Mouse (Mus musculus): ENCODE results near the gene Alpk1. TPM values are rescaled to one million over a fixed set of nuclear protein-coding genes. Genes with fewer than 3 reads are reported as not detected.

Gene Alpk1
- polyA plus RNA-seq, 1 experiment from 2014 or later, result 0.92 TPM

DNA sequence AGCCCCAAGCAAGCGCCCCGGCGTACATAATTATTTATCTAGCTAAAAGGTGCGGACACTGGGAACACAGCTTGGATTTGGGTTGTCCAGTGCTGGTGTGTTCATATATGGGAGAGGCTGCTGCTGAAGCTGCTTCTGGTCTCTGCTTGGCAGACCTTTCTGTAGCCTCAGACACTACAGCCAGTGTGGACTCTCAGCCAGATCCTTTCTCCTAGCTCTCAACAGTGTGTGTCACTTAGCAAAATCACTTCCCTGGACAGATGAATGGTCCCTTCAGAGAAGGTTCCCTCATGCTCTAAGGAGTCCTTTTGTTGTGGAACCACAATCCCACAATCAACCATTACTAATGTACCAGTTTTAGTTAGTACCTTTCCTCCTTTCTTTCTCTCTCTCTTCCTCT is 21.5 kb downstream of the Alpk1 start:
- WGBS, result 67% methylated on average over 4 of the region's 4 CpGs
- Histone ChIP-seq H3K27ac (ENCODE audit: low read length) (no peak overlapping the region), H3K4me2 (ENCODE audit: low read depth, low read length) (no peak overlapping the region), H3K36me3 (ENCODE audit: control insufficient read depth, insufficient read depth) (no peaks in the 10 kb centered on the region), H3K27me3 (ENCODE audit: control insufficient read depth, insufficient read depth, low read length) (peaks cover 7% of the 10 kb centered on the region; the same call in 1 of the 2 replicates), H3K9me3 (replicated peaks; ENCODE audit: control insufficient read depth, low read length) (no peaks in the 10 kb centered on the region), H3K4me1 (ENCODE audit: control insufficient read depth, insufficient read depth, low read length) (no peaks in the 10 kb centered on the region), H3K4me3 (ENCODE audit: low read length) (no peak overlapping the region), H3K9ac (ENCODE audit: low read length) (no peak overlapping the region)
- no peak for ATAC-seq (replicated peaks; ENCODE audit: extremely low read depth, insufficient read depth, low FRiP score)

DNA sequence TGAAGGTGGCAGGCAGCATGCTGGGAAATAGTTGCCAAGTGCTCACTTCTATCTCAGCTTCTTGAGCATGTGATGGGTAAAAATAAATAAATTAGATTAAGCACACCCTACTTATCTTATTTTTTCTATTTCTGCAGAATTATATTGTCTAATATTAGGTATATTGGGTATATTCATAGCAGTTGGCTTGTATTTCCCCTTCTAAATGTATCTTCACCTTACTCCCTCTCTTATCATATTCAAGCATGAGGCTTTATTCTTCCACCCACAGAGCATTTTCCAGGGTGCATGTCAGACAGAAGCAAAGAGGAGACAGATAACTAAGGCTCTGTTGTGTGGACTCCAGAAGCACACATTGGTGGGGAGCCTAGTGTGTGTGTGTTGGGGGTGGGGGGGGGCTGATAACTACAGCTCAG is 22.4 kb downstream of the Alpk1 start:
- Histone ChIP-seq H3K4me2 (ENCODE audit: low read depth, low read length) (no peak overlapping the region), H3K9me3 (replicated peaks; ENCODE audit: control insufficient read depth, low read length) (no peaks in the 10 kb centered on the region), H3K27me3 (ENCODE audit: control insufficient read depth, insufficient read depth, low read length) (peaks cover 7% of the 10 kb centered on the region; the same call in 1 of the 2 replicates), H3K4me1 (ENCODE audit: control insufficient read depth, insufficient read depth, low read length) (no peaks in the 10 kb centered on the region), H3K27ac (ENCODE audit: low read length) (no peak overlapping the region), H3K36me3 (ENCODE audit: control insufficient read depth, insufficient read depth) (no peaks in the 10 kb centered on the region), H3K4me3 (ENCODE audit: low read length) (no peak overlapping the region), H3K9ac (ENCODE audit: low read length) (no peak overlapping the region)
- no peak for ATAC-seq (replicated peaks; ENCODE audit: extremely low read depth, insufficient read depth, low FRiP score)

DNA sequence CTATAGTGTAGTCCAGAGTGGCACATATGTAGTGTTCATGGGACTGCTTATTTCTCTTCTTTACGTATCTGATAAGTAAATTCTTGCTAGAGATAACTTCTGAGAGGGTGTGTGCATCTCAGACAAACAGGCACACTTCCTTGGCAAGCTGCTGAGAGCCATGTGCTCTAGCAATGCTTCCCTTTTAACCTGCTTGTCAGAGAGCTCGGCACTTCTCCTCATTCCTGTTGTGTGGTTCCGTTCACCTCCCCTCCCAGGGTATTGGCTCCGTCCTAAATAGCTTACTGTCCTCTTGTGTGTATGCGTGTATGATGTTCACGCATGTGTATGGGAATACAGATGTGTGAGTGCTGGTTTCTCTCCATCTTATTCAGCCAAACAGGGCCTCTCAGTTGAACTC is 23.9 kb downstream of the Alpk1 start:
- ATAC-seq (replicated peaks; ENCODE audit: extremely low read depth, insufficient read depth, low FRiP score), result no peak
- 75% methylated on average over 6 of the region's 6 CpGs for WGBS
- peaks cover 7% of the 10 kb centered on the region; the same call in 1 of the 2 replicates for H3K27me3 ChIP-seq (ENCODE audit: control insufficient read depth, insufficient read depth, low read length)

DNA sequence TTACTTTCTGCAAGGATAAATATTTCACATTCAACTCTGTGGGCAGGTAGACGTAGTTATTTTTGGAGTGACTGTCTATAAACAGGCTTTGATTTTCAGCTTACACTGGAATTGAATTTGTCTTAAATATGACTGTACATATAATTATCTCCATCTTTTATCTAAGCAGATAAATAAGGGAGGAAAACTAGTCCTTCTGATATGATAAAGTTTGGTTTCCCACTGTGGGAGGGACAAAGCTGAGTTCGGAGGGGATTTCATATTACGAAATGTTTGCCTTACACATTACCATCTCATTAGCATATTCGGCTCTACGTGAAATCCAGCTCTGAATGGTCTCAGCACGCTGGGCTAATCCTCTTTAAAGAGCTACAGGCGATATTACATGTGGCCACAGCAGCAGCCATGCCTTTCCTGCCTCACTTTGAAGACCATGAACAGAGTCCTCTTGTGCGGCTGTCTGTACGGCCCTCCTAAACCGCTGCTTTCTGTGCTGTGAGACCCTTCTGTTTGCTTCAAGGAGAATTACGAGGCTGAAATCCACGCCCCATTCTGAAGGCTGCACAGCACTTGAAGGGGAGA is 30.3 kb downstream of the Alpk1 start:
- Histone ChIP-seq H3K36me3 (ENCODE audit: control insufficient read depth, insufficient read depth) (no peaks in the 10 kb centered on the region), H3K27me3 (ENCODE audit: control insufficient read depth, insufficient read depth, low read length) (peaks cover 17% of the 10 kb centered on the region), H3K9ac (ENCODE audit: low read length) (no peak overlapping the region), H3K9me3 (replicated peaks; ENCODE audit: control insufficient read depth, low read length) (no peaks in the 10 kb centered on the region), H3K27ac (ENCODE audit: low read length) (no peak overlapping the region), H3K4me1 (ENCODE audit: control insufficient read depth, insufficient read depth, low read length) (no peaks in the 10 kb centered on the region), H3K4me2 (ENCODE audit: low read depth, low read length) (peak overlapping the region; percentile 22; the same call in 1 of the 2 replicates), H3K4me3 (ENCODE audit: low read length) (no peak overlapping the region)
- ATAC-seq (replicated peaks; ENCODE audit: extremely low read depth, insufficient read depth, low FRiP score), result no peak
- 21% methylated on average over 12 of the region's 12 CpGs for WGBS

More for the DNA sequence above, 23.9 kb downstream of the Alpk1 start:
- no peak overlapping the region for H3K9ac ChIP-seq (ENCODE audit: low read length)
- no peaks in the 10 kb centered on the region for H3K4me1 ChIP-seq (ENCODE audit: control insufficient read depth, insufficient read depth, low read length)
- H3K4me2 ChIP-seq (ENCODE audit: low read depth, low read length), result no peak overlapping the region
- no peaks in the 10 kb centered on the region for H3K9me3 ChIP-seq (replicated peaks; ENCODE audit: control insufficient read depth, low read length)
- no peak overlapping the region for H3K27ac ChIP-seq (ENCODE audit: low read length)
- no peaks in the 10 kb centered on the region for H3K36me3 ChIP-seq (ENCODE audit: control insufficient read depth, insufficient read depth)
- no peak overlapping the region for H3K4me3 ChIP-seq (ENCODE audit: low read length)

DNA sequence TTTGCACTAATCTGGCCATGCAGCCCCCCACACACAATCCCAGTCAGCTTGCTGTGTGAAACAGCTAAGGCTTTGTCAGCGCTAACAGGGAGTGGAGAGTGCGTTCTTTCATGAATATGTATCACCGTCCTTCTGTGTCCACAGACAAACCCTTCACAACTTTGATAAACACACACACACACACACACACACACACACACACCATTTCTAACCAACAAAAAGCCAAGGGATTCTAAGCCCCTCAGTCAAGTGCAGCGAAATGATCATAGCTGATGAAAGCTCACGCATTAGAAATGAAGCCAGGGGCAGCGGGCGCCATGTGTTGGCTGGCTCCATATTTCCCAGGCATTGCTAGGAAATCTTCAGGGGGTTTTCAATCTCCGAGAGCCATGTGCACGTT is 31.1 kb downstream of the Alpk1 start:
- H3K27ac ChIP-seq (ENCODE audit: low read length), result no peak overlapping the region
- no peak overlapping the region for H3K4me3 ChIP-seq (ENCODE audit: low read length)
- peaks cover 17% of the 10 kb centered on the region for H3K27me3 ChIP-seq (ENCODE audit: control insufficient read depth, insufficient read depth, low read length)
- WGBS, result 33% methylated on average over 9 of the region's 9 CpGs
- H3K9me3 ChIP-seq (replicated peaks; ENCODE audit: control insufficient read depth, low read length), result no peaks in the 10 kb centered on the region
- peak overlapping the region; percentile 41 for H3K4me2 ChIP-seq (ENCODE audit: low read depth, low read length)
- H3K4me1 ChIP-seq (ENCODE audit: control insufficient read depth, insufficient read depth, low read length), result no peaks in the 10 kb centered on the region
- ATAC-seq (replicated peaks; ENCODE audit: extremely low read depth, insufficient read depth, low FRiP score), result no peak
- H3K36me3 ChIP-seq (ENCODE audit: control insufficient read depth, insufficient read depth), result no peaks in the 10 kb centered on the region
- no peak overlapping the region for H3K9ac ChIP-seq (ENCODE audit: low read length)

DNA sequence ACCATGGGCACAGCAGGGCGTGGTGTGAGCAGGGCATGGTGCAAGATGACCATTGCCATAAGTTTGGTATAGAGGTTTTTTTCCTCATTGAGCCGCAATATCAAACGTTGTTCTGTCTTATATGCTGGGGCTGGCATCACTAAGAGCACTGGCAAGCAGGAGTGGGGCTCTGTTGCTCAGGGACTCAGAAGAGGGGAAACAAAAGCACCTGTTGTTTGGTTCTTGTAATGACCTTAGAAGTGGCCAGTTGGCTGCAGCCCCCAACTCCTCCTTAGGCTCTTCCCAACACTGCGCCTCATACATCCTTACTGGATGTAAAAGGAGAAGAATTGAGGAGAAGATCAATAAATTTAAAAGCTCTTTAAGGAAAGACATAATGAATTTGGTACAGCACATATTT is 31.7 kb downstream of the Alpk1 start:
- Histone ChIP-seq H3K4me3 (ENCODE audit: low read length) (no peak overlapping the region), H3K9ac (ENCODE audit: low read length) (no peak overlapping the region), H3K4me2 (ENCODE audit: low read depth, low read length) (no peak overlapping the region), H3K27ac (ENCODE audit: low read length) (no peak overlapping the region), H3K36me3 (ENCODE audit: control insufficient read depth, insufficient read depth) (no peaks in the 10 kb centered on the region), H3K4me1 (ENCODE audit: control insufficient read depth, insufficient read depth, low read length) (no peaks in the 10 kb centered on the region), H3K27me3 (ENCODE audit: control insufficient read depth, insufficient read depth, low read length) (peaks cover 17% of the 10 kb centered on the region), H3K9me3 (replicated peaks; ENCODE audit: control insufficient read depth, low read length) (no peaks in the 10 kb centered on the region)
- ATAC-seq (replicated peaks; ENCODE audit: extremely low read depth, insufficient read depth, low FRiP score), result no peak
- WGBS, result 66% methylated on average over 4 of the region's 4 CpGs

DNA sequence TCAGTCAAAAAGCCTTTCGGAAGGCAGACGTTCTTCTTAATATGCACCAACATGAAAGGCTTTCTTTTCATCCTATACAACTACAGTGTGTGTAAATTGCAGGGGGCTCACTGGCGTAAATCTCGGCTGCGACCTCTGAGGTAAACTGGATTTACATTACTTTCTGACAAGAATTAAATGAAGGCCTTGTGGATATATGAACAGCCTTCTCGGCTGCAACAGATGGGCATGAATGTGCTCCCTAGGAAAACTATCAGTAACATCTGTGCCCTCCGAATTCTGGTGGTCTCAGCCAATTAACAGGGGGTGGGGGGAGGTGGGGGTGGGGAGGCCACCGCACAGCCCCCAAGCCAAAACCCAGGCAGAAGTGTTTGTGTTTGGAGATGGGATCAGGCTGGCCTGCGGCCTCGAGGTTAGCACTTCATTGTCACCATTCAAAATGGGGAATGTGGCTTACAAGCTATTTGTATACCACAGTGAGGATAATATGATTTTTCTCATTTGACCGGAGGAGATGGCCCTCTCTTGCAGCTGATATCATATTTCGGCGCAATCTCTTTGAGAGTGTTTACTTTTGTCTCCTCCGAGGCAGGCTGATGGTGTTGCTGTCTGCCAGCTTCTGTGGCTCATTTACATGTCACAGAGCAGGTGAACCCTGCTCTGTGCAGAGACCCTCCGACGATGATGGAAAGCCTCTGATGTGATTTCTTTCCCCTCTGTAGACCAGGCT is 34.3 kb downstream of the Alpk1 start:
- 30% methylated on average over 16 of the region's 16 CpGs for WGBS
- H3K4me3 ChIP-seq (ENCODE audit: low read length), result no peak overlapping the region
- H3K9ac ChIP-seq (ENCODE audit: low read length), result no peak overlapping the region
- peaks cover 17% of the 10 kb centered on the region for H3K27me3 ChIP-seq (ENCODE audit: control insufficient read depth, insufficient read depth, low read length)
- no peaks in the 10 kb centered on the region for H3K36me3 ChIP-seq (ENCODE audit: control insufficient read depth, insufficient read depth)
- H3K27ac ChIP-seq (ENCODE audit: low read length), result no peak overlapping the region
- no peak overlapping the region for H3K4me2 ChIP-seq (ENCODE audit: low read depth, low read length)
- ATAC-seq (replicated peaks; ENCODE audit: extremely low read depth, insufficient read depth, low FRiP score), result no peak
- H3K4me1 ChIP-seq (ENCODE audit: control insufficient read depth, insufficient read depth, low read length), result no peaks in the 10 kb centered on the region
- peaks cover 4% of the 10 kb centered on the region for H3K9me3 ChIP-seq (replicated peaks; ENCODE audit: control insufficient read depth, low read length)

DNA sequence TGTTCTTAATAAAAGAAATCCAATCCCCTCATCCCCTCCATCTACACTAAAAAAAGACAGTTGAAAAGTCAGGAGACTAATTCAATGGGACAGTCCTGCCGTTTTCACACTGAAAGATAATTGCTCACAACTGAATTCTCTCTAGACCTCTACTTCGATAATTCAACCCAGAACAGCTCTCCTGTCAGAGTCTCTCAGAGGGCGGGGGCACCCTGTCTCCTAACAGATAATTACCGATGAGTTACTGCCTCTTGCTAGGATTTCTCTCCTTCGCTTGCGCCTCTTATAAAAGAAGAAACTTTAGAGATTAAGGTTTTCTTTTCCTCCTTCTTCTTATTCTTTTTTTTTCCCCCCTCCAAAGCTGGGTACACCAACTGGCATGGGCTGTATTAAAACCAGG is 34.8 kb downstream of the Alpk1 start:
- Histone ChIP-seq H3K27me3 (ENCODE audit: control insufficient read depth, insufficient read depth, low read length) (peaks cover 17% of the 10 kb centered on the region), H3K4me1 (ENCODE audit: control insufficient read depth, insufficient read depth, low read length) (no peaks in the 10 kb centered on the region), H3K27ac (ENCODE audit: low read length) (no peak overlapping the region), H3K9ac (ENCODE audit: low read length) (no peak overlapping the region), H3K4me2 (ENCODE audit: low read depth, low read length) (no peak overlapping the region), H3K9me3 (replicated peaks; ENCODE audit: control insufficient read depth, low read length) (peaks cover 4% of the 10 kb centered on the region), H3K36me3 (ENCODE audit: control insufficient read depth, insufficient read depth) (no peaks in the 10 kb centered on the region), H3K4me3 (ENCODE audit: low read length) (no peak overlapping the region)
- 43% methylated on average over 6 of the region's 6 CpGs for WGBS
- no peak for ATAC-seq (replicated peaks; ENCODE audit: extremely low read depth, insufficient read depth, low FRiP score)

DNA sequence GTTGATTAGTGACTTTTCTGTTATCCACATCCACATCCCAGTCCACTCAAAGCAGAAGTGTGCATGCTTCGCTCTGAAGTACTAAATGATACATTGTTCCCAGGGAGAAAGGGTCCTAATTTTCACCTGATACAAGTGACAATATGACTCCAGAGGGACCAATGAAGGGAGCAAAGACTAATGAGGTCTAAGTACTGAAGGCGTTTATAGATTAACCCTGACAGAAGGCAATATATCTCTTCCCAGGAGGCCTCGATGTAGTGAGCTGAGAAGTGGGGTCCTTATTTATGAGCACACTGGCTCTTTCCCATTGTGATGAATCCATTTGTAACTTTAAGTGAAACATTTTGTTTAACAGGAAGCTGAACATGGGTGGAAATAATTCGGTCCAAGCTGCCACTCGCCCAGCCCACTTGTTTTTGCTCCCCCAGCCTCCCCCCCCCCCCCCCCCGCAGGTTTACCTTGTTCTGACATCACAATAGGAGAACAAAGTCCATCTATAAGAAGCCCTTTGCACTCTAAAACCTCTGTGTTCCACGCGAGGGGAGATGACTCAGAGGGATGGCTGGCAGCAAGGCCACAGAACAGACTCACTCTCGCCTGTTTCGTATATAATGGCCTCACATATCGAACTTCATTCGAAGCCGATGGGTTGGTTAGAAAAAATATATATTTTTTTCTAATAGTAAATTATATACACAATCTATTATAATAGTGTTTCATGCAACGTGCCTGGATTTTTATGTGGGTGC is 36.5 kb downstream of the Alpk1 start:
- Histone ChIP-seq H3K4me2 (ENCODE audit: low read depth, low read length) (no peak overlapping the region), H3K27me3 (ENCODE audit: control insufficient read depth, insufficient read depth, low read length) (peaks cover 14% of the 10 kb centered on the region), H3K36me3 (ENCODE audit: control insufficient read depth, insufficient read depth) (no peaks in the 10 kb centered on the region), H3K9ac (ENCODE audit: low read length) (no peak overlapping the region), H3K4me3 (ENCODE audit: low read length) (no peak overlapping the region), H3K4me1 (ENCODE audit: control insufficient read depth, insufficient read depth, low read length) (no peaks in the 10 kb centered on the region), H3K9me3 (replicated peaks; ENCODE audit: control insufficient read depth, low read length) (peaks cover 4% of the 10 kb centered on the region), H3K27ac (ENCODE audit: low read length) (no peak overlapping the region)
- WGBS, result 77% methylated on average over 13 of the region's 14 CpGs
- no peak for ATAC-seq (replicated peaks; ENCODE audit: extremely low read depth, insufficient read depth, low FRiP score)
